Mouse (Mus musculus) kidney, adult 11 months (tissue): ENCODE data around the gene Thada.
"Not testable (repeated sequence)": the region's sequence is repeated elsewhere in the genome, so short reads cannot be mapped to it uniquely, and the experiment has no call there.

ENCODE experiments used
- DNase-seq: peaks from one replicate; pipeline ENCODE4 v3.0.0; 2022

Gene Thada

GRCm38 (mm10) chr17:84206239-84206638 is 259.8 kb downstream of the Thada start:
- DNase-seq = no peak

GRCm38 (mm10) chr17:84204962-84205361 is 261.0 kb downstream of the Thada start:
- DNase-seq = no peak

GRCm38 (mm10) chr17:84203340-84203739 is 262.7 kb downstream of the Thada start:
- no peak for DNase-seq

GRCm38 (mm10) chr17:84201183-84201582 is 264.8 kb downstream of the Thada start:
- no peak for DNase-seq

GRCm38 (mm10) chr17:84197912-84198344 is 268.1 kb downstream of the Thada start:
- peak; percentile 65 for DNase-seq

- DNase-seq = no peak
Measured at GRCm38 (mm10) chr17:84196329-84196728, 269.7 kb downstream of the Thada start.

- no peak for DNase-seq
Measured at GRCm38 (mm10) chr17:84195835-84196234, 270.2 kb downstream of the Thada start.

- no peak for DNase-seq
Measured at GRCm38 (mm10) chr17:84195003-84195395, 271.0 kb downstream of the Thada start.

GRCm38 (mm10) chr17:84194282-84195002 is 271.6 kb downstream of the Thada start:
- no peak for DNase-seq

- DNase-seq = no peak
Measured at GRCm38 (mm10) chr17:84193411-84193810, 272.6 kb downstream of the Thada start.

- DNase-seq = no peak
Measured at GRCm38 (mm10) chr17:84191946-84192345, 274.1 kb downstream of the Thada start.

GRCm38 (mm10) chr17:84190885-84191284 is 275.1 kb downstream of the Thada start:
- peak; percentile 77 for DNase-seq

GRCm38 (mm10) chr17:84189127-84189854 is 276.7 kb downstream of the Thada start:
- DNase-seq = peak; percentile 59

GRCm38 (mm10) chr17:84188374-84188961 is 277.5 kb downstream of the Thada start:
- DNase-seq = peak; percentile 98

GRCm38 (mm10) chr17:84187727-84188373 is 278.2 kb downstream of the Thada start, which contains the start of gene Zfp36l2:
Gene Zfp36l2, minus strand, starts transcription at chr17:84187947.
- DNase-seq = peak; percentile 95

- not testable (repeated sequence) for DNase-seq
Measured at GRCm38 (mm10) chr17:84187264-84187663, 278.7 kb downstream of the Thada start.

GRCm38 (mm10) chr17:84186451-84187202 is 279.4 kb downstream of the Thada start:
- DNase-seq = peak; percentile 54

- DNase-seq = peak; percentile 36
Measured at GRCm38 (mm10) chr17:84185581-84186450, 280.2 kb downstream of the Thada start.

GRCm38 (mm10) chr17:84185011-84185411 is 281.0 kb downstream of the Thada start:
- no peak for DNase-seq

GRCm38 (mm10) chr17:84183291-84183781 is 282.7 kb downstream of the Thada start:
- DNase-seq = peak; percentile 99
